Comparison of ENCODE assay signal across 8 mouse cellular contexts in genomic region chr16:29579787-29580176, GRCm38 (mm10). TPM values are rescaled to one million over a fixed set of nuclear protein-coding genes. Genes with fewer than 3 reads are reported as not detected.
A peak's percentile ranks its signal among the peaks of the same experiment; 100 is the strongest.
DNase-seq lines count a peak whose midpoint lies in the region; ATAC-seq lines count a peak whose summit lies in the region.

No protein-coding gene starts in this region.

- H3K9ac ChIP-seq in heart, embryonic 12.5 days, result peak overlapping the region; percentile 92
- peak overlapping the region; percentile 91 for H3K9ac ChIP-seq in hindbrain, embryonic 14.5 days

- H3K9me3 ChIP-seq in heart, embryonic 12.5 days (replicated peaks), result no peaks in the 10 kb centered on the region
- no peaks in the 10 kb centered on the region for H3K9me3 ChIP-seq in embryonic facial prominence, embryonic 10.5 days
- no peaks in the 10 kb centered on the region for H3K9me3 ChIP-seq in hindbrain, embryonic 14.5 days (ENCODE audit: control insufficient read depth, low read length)
- H3K9me3 ChIP-seq in midbrain, embryonic 10.5 days (replicated peaks), result no peaks in the 10 kb centered on the region

- intact Hi-C loops in heart, postnatal 25 days (cut with DNase I), result loop anchor here (5.0 to 10.0 kb wide), 2 partner anchors 645 to 742 kb away; no protein-coding TSS in a partner anchor

- no peak for DNase-seq in heart, postnatal 25 days (ENCODE audit: low spot score)
- DNase-seq in embryonic facial prominence, embryonic 10.5 days (ENCODE audit: low spot score), result peak; percentile 15
- DNase-seq in hindbrain, embryonic 14.5 days (ENCODE audit: low spot score), result no peak
- no peak for DNase-seq in midbrain, embryonic 10.5 days (ENCODE audit: low spot score)
- no peak for DNase-seq in adrenal gland, postnatal 25 days
- no peak for DNase-seq in gastrocnemius, postnatal 10 days

- peak; percentile 44; the same call in 1 of the 2 replicates for ATAC-seq in heart, embryonic 12.5 days (ENCODE audit: insufficient number of reproducible peaks, low FRiP score)
- ATAC-seq in CD4-positive, CD25-positive, alpha-beta regulatory T cell, adult 4 months, result peak; percentile 15
- ATAC-seq in hindbrain, embryonic 14.5 days (ENCODE audit: low FRiP score), result peak; percentile 18; the same call in 1 of the 2 replicates

- H3K27me3 ChIP-seq in heart, embryonic 12.5 days (replicated peaks), result no peaks in the 10 kb centered on the region
- no peaks in the 10 kb centered on the region for H3K27me3 ChIP-seq in embryonic facial prominence, embryonic 10.5 days (replicated peaks; ENCODE audit: low read depth, poor library complexity, severe bottlenecking)
- no peaks in the 10 kb centered on the region for H3K27me3 ChIP-seq in hindbrain, embryonic 14.5 days (ENCODE audit: control insufficient read depth, insufficient read depth, low read length)
- no peaks in the 10 kb centered on the region for H3K27me3 ChIP-seq in midbrain, embryonic 10.5 days (ENCODE audit: low read depth, poor library complexity, severe bottlenecking)

- peaks cover 5% of the 10 kb centered on the region for H3K4me1 ChIP-seq in heart, embryonic 12.5 days (replicated peaks)
- H3K4me1 ChIP-seq in embryonic facial prominence, embryonic 10.5 days, result peaks cover 10% of the 10 kb centered on the region
- H3K4me1 ChIP-seq in hindbrain, embryonic 14.5 days (replicated peaks; ENCODE audit: control insufficient read depth, insufficient read depth, low read length), result peaks cover 10% of the 10 kb centered on the region
- peaks cover 15% of the 10 kb centered on the region for H3K4me1 ChIP-seq in midbrain, embryonic 10.5 days

- peak overlapping the region; percentile 84 for H3K4me3 ChIP-seq in heart, embryonic 12.5 days
- peak overlapping the region; percentile 98 for H3K4me3 ChIP-seq in embryonic facial prominence, embryonic 10.5 days
- peak overlapping the region; percentile 88 for H3K4me3 ChIP-seq in hindbrain, embryonic 14.5 days (replicated peaks; ENCODE audit: low read length)
- peak overlapping the region; percentile 77 for H3K4me3 ChIP-seq in midbrain, embryonic 10.5 days

- no peaks in the 10 kb centered on the region; the same call in 1 of the 2 replicates for H3K36me3 ChIP-seq in heart, embryonic 12.5 days
- peaks cover 1% of the 10 kb centered on the region; the same call in 1 of the 2 replicates for H3K36me3 ChIP-seq in embryonic facial prominence, embryonic 10.5 days (replicated peaks)
- H3K36me3 ChIP-seq in hindbrain, embryonic 14.5 days (replicated peaks; ENCODE audit: control insufficient read depth, insufficient read depth), result no peaks in the 10 kb centered on the region
- no peaks in the 10 kb centered on the region for H3K36me3 ChIP-seq in midbrain, embryonic 10.5 days

- WGBS in heart, embryonic 12.5 days, result 8% methylated on average over 12 of the region's 12 CpGs
- 10% methylated on average over 12 of the region's 12 CpGs for WGBS in embryonic facial prominence, embryonic 10.5 days
- WGBS in hindbrain, embryonic 14.5 days, result 11% methylated on average over 12 of the region's 12 CpGs
- WGBS in midbrain, embryonic 10.5 days, result 11% methylated on average over 12 of the region's 12 CpGs

- H3K4me2 ChIP-seq in heart, embryonic 12.5 days, result peak overlapping the region; percentile 77
- peak overlapping the region; percentile 93 for H3K4me2 ChIP-seq in hindbrain, embryonic 14.5 days (replicated peaks)

- no peak overlapping the region for H3K27ac ChIP-seq in heart, embryonic 12.5 days (ENCODE audit: poor library complexity, severe bottlenecking)
- peak overlapping the region; percentile 93 for H3K27ac ChIP-seq in embryonic facial prominence, embryonic 10.5 days (replicated peaks)
- H3K27ac ChIP-seq in hindbrain, embryonic 14.5 days, result no peak overlapping the region
- peak overlapping the region; percentile 89 for H3K27ac ChIP-seq in midbrain, embryonic 10.5 days (replicated peaks)

RNA-seq across cellular contexts. Expression of gene Opa1, which starts 0.6 kb away (rescaled TPM):
- polyA plus RNA-seq in heart, embryonic 12.5 days (2016; fragmentation: Nextera tagmentation; extraction: Ambion mirVana), result 51.4 and 53.0 TPM in 2 replicates
- 100 to 1,000 TPM; 147 to 153 TPM for total RNA-seq in heart, postnatal 25 days (2021)
- polyA plus RNA-seq in CD4-positive, CD25-positive, alpha-beta regulatory T cell, adult 4 months (2017; shearing (Covaris generic)), result 10 to 100 TPM; 22.9 to 25.0 TPM
- 43.1 and 44.0 TPM in 2 replicates for polyA plus RNA-seq in embryonic facial prominence, embryonic 10.5 days (2016; fragmentation: Nextera tagmentation; extraction: Ambion mirVana)
- polyA plus RNA-seq in hindbrain, embryonic 14.5 days (2014; fragmentation: Nextera tagmentation; extraction: Ambion mirVana), result 64.4 and 71.6 TPM in 2 replicates
- 36.4 and 42.1 TPM in 2 replicates for polyA plus RNA-seq in midbrain, embryonic 10.5 days (2016; fragmentation: Nextera tagmentation; extraction: Ambion mirVana)
- 85.9 and 87.9 TPM in 2 replicates for total RNA-seq in adrenal gland, postnatal 25 days (2021)
- 10 to 100 TPM; 63.8 to 70.3 TPM for total RNA-seq in gastrocnemius, postnatal 10 days (2021)

RNA-seq across cellular contexts. Expression of gene Atp13a4, which starts 35.1 kb away (rescaled TPM):
- 0.05 TPM in 1 of 2 replicates, not detected in the other for polyA plus RNA-seq in heart, embryonic 12.5 days (2016; fragmentation: Nextera tagmentation; extraction: Ambion mirVana)
- not detected for total RNA-seq in heart, postnatal 25 days (2021)
- under 1 TPM in 1 of 2 experiments, not detected in 1; 0.34 TPM for polyA plus RNA-seq in CD4-positive, CD25-positive, alpha-beta regulatory T cell, adult 4 months (2017; shearing (Covaris generic))
- not detected in 2 replicates for polyA plus RNA-seq in embryonic facial prominence, embryonic 10.5 days (2016; fragmentation: Nextera tagmentation; extraction: Ambion mirVana)
- polyA plus RNA-seq in hindbrain, embryonic 14.5 days (2014; fragmentation: Nextera tagmentation; extraction: Ambion mirVana), result 1.9 and 2.7 TPM in 2 replicates
- polyA plus RNA-seq in midbrain, embryonic 10.5 days (2016; fragmentation: Nextera tagmentation; extraction: Ambion mirVana), result 0.19 and 0.47 TPM in 2 replicates
- not detected in 2 replicates for total RNA-seq in adrenal gland, postnatal 25 days (2021)
- total RNA-seq in gastrocnemius, postnatal 10 days (2021), result not detected

Comparison
In these comparisons a context has a peak if more than half of its experiments do, and no peak if none do; other contexts are left out.
1. H3K27ac ChIP-seq: peak in embryonic facial prominence, embryonic 10.5 days (single experiment) and midbrain, embryonic 10.5 days (single experiment); none in heart, embryonic 12.5 days (single experiment) and hindbrain, embryonic 14.5 days (single experiment).
2. Peak in every context shown above with its lines, with median percentiles within 50 percentile points of each other: ATAC-seq and H3K4me3 ChIP-seq.